Mouse (Mus musculus) 416B (cell line): Measurements from ENCODE around the gene Adprhl2.

Experiments
- DNase-seq: peaks from one replicate; pipeline ENCODE4 v3.0.0; 2011; ENCODE audit warnings: low read depth

The Adprhl2 gene

DNA sequence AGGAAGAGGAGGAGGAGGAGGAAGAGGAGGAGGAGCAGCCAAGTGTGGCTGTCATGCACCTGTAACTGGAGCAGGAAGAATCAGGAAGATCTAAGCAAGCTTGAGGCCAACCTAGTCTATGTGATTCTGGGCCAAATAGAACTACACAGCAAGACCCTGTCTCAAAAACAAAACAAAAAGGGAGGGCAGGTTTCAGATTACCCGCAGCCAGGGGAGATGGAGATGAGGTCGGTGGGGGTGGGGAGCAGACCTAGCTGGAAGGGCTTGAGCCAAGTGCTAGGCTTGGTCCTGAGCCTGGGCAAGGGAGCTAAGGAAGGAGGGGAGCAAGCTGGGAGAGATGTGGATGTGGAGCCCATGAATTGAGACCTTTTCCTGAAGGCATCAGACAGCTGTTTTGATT is 14.7 kb downstream of the Adprhl2 start:
- DNase-seq: no peak

DNA sequence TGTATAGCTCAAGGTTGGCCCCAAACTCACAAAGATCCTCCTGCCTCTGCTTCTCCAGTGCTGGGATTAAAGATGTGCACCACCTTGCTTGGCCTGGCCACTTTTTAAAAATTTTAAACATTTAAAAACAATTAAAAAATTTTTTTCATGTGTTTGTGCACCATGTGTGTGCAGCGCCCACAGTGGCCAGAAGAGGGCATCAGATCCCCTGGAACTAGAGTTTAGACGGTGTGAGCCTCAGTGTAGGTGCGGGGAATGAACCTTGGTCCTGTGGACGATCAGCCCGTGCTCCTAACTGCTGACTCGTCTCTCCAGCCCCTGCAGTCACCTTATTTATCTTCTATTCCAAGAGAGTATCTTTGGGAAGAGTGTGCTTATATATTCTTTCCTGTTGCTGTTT is 15.4 kb downstream of the Adprhl2 start:
- no peak for DNase-seq

DNA sequence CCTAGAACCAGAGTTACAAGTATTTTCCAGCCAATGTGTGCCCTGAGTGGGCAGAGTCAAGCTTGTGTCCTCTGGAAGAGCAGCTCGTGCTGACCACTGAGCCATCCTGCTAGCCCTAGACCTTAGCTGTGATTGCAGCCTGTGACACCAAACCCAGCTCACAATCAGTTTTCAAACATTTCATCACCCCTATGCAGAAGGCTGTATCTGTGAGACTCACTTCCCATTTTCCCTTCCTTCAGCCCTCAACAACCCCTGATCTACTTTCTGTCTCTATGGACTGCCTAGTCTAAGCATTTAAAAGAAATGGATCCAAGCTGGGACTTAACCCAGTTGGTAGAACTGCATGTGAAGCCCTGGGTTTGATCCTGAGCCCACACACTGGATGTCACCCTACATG is 16.1 kb downstream of the Adprhl2 start:
- no peak for DNase-seq

- DNase-seq: peak; percentile 33
These were observed 17.6 kb downstream of the Adprhl2 start for GRCm38 (mm10) chr4:126303877-126304276.

- DNase-seq: no peak
These were observed 19.8 kb downstream of the Adprhl2 start for GRCm38 (mm10) chr4:126301584-126302309.

GRCm38 (mm10) chr4:126300916-126301583 is 20.5 kb downstream of the Adprhl2 start:
- DNase-seq: no peak

DNA sequence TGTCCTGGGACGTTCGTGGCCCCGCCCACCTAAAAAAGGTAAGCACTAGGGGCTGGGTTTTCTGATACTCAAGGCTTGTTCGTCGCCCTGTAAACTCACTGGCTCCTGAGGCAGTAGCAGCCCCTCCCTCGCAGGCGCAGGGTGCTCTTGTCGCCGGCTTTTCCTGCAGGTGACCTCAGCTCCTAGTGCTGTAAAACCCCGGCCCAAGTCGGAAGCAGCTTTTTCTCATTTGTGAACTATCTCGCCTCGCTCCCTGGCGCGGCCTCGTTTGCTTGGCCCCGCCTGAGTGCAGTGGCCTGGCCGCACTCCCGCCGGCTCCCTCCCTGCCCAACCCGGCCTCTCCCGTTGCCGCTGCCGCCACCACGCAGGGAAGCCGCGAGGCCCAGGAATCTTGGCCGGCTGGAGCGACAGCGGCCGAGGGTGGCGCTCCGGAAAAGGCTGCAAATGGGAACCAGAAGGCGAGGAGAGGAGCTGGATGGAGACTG is 24.8 kb downstream of the Adprhl2 start:
- no peak for DNase-seq

- DNase-seq: no peak
These were observed 25.6 kb downstream of the Adprhl2 start for GRCm38 (mm10) chr4:126295937-126296336.

DNA sequence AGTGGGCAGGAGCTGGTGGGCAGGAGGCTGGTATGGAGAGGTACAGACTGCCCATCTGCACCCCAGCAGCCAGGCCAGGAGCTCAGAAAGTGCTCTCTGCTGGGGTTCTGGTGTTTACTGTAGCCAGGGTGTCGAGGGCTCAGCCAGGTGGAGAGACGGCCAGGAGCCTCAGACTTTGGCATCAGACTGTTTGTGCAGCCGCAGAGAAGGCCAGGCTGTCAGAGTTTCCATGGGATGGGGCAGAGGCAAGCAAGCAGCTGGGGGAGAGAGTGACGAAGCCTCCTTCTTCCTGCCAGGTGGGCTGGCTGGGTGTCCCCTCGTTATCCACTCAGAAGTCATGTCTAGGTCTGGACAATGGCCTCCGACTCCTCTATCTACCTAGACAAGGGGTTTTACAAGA is 26.4 kb downstream of the Adprhl2 start:
- no peak for DNase-seq

DNA sequence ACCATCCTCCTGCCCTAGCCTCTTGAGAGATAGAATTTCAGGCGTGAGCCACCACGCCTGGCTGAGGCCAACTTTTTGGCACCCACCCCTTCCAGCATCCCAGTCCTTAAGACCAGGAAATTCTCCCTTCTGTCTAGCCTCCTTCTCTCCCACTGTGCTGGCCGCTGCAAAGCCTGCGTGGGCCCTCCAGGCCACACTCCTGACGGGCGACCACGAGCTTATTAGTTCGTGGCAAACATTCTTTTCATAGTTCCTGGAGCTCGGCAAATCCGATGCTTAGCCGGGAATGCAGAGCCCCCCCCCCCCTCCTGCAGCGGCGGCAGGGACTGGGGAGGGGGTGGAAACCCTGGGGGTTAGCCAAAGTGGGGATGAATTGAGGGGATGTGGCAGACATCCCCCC is 30.3 kb downstream of the Adprhl2 start:
- DNase-seq: no peak

DNA sequence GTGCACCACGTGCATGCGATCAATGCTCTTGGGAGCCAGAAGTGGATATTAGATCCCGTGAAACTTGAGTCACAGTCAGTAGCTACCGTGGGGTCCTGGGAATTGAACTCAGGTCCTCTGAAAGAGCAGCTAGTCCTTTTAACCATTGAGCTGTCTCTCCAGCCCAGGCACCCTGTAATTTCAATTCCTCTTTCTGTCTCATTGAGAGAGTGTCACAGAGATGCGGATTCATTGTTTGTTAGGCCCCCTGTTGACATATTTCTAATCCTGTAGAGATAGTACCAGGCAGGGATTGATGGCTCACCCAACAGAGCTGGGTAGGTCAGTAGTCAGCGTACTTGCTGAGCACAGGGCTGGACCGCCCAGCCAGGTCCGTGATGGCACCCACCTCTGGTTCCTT is 31.2 kb downstream of the Adprhl2 start:
- DNase-seq: no peak

DNA sequence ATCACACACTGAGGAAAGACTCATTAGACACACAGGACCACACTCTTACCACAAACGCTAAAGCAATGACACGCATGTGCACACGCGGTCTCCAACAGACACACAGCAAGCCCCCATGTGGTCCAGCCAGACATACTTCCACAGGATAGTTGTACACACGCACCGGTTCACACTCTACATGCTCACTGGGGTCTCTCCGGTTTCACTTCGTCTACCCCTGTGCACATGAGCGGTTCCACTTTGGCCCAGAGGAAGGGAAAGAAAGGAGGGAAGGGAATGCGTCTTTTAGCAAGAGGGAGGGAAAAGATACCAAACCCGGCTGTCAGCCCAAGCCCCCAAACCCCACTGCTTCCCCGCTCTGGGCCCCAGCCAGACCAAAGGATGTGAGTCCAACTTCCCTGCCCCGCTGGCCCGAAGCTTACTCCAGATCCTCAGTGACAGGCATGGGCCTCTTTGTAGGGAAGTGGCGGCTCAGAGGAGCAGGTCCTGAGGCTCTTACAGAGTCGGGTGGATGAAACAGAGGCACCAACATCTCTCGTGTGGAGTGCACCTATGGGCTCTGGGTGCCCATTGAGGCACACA is 33.3 kb downstream of the Adprhl2 start:
- no peak for DNase-seq

DNA sequence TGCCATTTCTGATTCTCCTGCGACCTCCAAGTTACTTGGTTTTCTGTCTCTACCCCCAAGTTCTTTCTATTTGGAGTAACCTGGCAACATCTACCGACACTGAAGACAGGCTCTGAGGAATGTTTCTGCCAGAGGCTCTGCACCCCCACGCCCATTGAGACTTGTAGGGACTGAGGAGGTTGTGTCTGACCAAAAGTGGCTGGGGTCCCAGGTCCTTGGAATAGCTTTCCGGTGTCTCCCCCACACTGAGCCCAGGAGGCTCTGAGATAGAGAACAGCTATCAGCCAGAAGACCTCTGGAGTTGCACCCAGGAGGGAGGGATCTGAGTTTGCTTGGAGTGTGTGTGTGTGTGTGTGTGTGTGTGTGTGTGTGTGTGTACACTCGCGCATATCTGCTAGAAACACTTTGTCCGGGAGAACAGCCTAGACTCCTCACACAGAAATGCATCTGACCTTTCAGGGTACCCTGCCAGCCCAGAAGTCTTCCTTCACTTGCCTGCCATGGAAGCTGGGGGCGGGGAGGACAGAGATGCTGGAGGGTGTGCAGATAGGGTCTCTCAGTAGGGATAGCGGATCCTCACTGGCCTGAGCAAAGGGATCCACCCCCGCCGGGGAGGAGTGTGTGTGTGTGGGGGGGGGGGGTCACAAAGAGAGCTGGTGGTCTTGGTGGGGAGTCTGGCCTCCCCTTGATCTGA is 34.1 kb downstream of the Adprhl2 start:
- no peak for DNase-seq

DNA sequence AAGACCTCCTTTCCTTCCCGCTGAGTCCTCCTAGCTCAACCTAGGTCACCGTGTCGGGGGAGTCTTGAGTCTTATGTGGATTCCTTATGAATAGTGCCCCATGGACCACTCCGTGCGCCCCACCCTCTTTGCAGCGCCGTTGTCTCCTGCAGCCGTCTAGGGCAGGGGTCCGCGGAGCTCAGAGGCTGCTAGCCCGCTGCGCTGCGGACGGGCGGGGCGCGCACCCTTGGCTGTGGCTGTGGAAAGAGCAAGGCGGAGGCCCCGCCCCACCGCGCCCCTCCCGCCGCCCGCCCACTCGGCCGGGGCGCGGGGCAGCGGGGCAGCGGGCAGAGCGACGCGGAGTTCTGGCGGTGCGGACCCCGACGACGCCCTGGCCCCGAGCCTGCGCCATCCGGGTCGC is 35.0 kb downstream of the Adprhl2 start, which contains the start of gene Col8a2:
Gene Col8a2 (plus strand): TSS at position 302 of the 400 bp plus-strand sequence.
- DNase-seq: no peak

DNA sequence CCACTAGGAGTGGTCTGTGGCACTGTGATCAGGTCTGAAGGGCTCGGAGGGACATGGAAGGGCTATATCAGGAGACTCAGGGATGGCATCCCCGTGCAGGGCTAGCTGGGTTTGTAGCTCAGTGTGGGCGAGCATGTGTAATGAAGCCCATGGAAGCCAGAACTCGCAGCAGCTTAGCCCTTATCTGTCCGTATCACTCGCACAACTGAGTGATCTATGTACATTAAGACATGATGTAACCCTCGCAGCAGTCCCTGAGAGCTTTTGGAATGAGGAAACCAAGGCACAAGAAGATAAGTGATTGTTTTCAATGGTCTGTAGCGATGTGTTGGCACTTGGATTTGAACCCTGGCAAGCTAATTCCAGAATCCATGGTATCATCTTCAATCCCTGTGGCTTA is 37.9 kb downstream of the Adprhl2 start:
- DNase-seq: no peak

DNA sequence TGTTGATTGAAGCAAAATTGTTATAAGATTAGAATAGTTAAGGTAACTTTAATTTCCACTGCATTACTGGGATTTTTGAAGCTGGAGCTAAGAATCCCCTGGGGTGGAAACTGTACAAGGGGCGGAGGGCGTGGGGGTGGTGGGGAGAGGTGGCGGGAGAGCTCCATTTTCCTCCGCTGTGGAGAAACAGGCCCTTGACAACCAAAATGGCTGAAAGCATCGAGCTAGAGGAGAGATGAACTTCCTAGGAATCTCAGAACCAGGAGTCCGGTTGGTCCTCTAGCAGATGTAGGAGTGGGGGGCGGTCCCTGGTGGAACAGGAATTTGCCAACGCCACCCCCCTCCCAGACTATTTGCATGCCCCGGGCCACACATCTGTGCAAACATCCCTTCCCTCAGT is 39.8 kb downstream of the Adprhl2 start:
- no peak for DNase-seq

- DNase-seq: no peak
These were observed 42.5 kb downstream of the Adprhl2 start for GRCm38 (mm10) chr4:126278961-126279360.

GRCm38 (mm10) chr4:126278565-126278915 is 43.0 kb downstream of the Adprhl2 start:
- no peak for DNase-seq

- DNase-seq: peak; percentile 65
These were observed 43.5 kb downstream of the Adprhl2 start for GRCm38 (mm10) chr4:126277906-126278564.

DNA sequence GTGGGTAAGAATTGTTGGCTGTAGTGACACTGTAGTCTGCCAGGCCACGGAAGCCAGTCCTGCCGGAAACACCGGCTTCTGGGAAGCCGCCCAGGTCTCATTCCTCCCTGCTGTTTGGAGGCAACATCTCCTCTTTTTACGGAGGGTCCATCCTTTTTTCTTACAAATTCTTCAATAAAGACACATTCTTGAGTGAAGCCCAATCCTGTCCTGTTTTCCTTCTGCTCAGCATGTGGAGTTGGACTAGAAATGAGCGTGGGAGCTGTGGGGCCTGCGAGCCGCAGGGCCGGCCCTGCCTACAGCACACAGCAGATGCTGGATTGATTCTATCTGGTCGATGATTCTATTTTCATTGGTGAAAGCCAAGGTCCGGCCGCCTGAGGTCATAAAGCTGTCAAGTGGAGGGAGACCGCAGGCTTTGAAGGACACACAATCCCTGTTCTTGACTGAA is 45.8 kb downstream of the Adprhl2 start:
- DNase-seq: no peak

GRCm38 (mm10) chr4:126275081-126275480 is 46.4 kb downstream of the Adprhl2 start:
- DNase-seq: no peak

- no peak for DNase-seq
These were observed 47.8 kb downstream of the Adprhl2 start for GRCm38 (mm10) chr4:126273753-126274152.
